Mouse (Mus musculus) adrenal gland, postnatal 4 days (tissue): ENCODE measurements around the gene Fgfr2. TPM values are rescaled to one million over a fixed set of nuclear protein-coding genes. Genes with fewer than 3 reads are reported as not detected.

Source experiments
- DNase-seq, 2 experiments: peaks; one replicate each; pipeline ENCODE4 v3.0.0; 2021 to 2022; ENCODE audit warnings: low spot score in 2 of 2, mixed read lengths in 2 of 2
- long read RNA-seq, 2 experiments: library from polyadenylated mRNA; stranded (forward); transcript quantifications; one replicate each; pipeline ENCODE4 v2.0.0; 2021
- total RNA-seq, 2 experiments: library from RNA; stranded (reverse); gene quantifications; 2 replicates each; pipeline ENCODE4 v1.2.3; 2021

The Fgfr2 gene
- total RNA-seq, result 100 to 1,000 TPM; 205 to 210 TPM
- long read RNA-seq, experiment 1, full-length matches to known transcripts, result 8 of 66 reads
- long read RNA-seq, experiment 1, partial matches to known transcripts, result 7 of 66 reads
- long read RNA-seq, experiment 1, other reads (novel, unspliced or antisense), result 51 of 66 reads
- long read RNA-seq, experiment 2, full-length matches to known transcripts, result 30 of 231 reads
- long read RNA-seq, experiment 2, partial matches to known transcripts, result 27 of 231 reads
- long read RNA-seq, experiment 2, other reads (novel, unspliced or antisense), result 174 of 231 reads

- DNase-seq, result peak; percentile 46 to 51
These were observed at the start of gene Fgfr2 for GRCm38 (mm10) chr7:133123244-133123998. Fgfr2 (minus strand) TSS chr7:133123350.

GRCm38 (mm10) chr7:133171403-133172032 is 48.4 kb upstream of the Fgfr2 start:
- DNase-seq, result no peak

GRCm38 (mm10) chr7:133168928-133169327 is 45.8 kb upstream of the Fgfr2 start:
- DNase-seq, result no peak

GRCm38 (mm10) chr7:133167903-133168302 is 44.8 kb upstream of the Fgfr2 start:
- DNase-seq, result no peak

GRCm38 (mm10) chr7:133164770-133165169 is 41.6 kb upstream of the Fgfr2 start:
- no peak for DNase-seq

GRCm38 (mm10) chr7:133163011-133163410 is 39.9 kb upstream of the Fgfr2 start:
- DNase-seq, result no peak

- DNase-seq, result no peak
These were observed 39.0 kb upstream of the Fgfr2 start for GRCm38 (mm10) chr7:133162131-133162530.

GRCm38 (mm10) chr7:133161362-133162080 is 38.4 kb upstream of the Fgfr2 start:
- no peak for DNase-seq

- DNase-seq, result no peak
These were observed 36.4 kb upstream of the Fgfr2 start for GRCm38 (mm10) chr7:133159519-133159918.

- DNase-seq, result no peak
These were observed 32.5 kb upstream of the Fgfr2 start for GRCm38 (mm10) chr7:133155621-133156020.

GRCm38 (mm10) chr7:133154846-133155245 is 31.7 kb upstream of the Fgfr2 start:
- DNase-seq, result no peak

GRCm38 (mm10) chr7:133139689-133140336 is 16.7 kb upstream of the Fgfr2 start:
- DNase-seq, result no peak

- no peak for DNase-seq
These were observed 10.4 kb upstream of the Fgfr2 start for GRCm38 (mm10) chr7:133133552-133133951.

GRCm38 (mm10) chr7:133132702-133133101 is 9.6 kb upstream of the Fgfr2 start:
- DNase-seq, result no peak

GRCm38 (mm10) chr7:133124701-133125485 is 1.7 kb upstream of the Fgfr2 start:
- no peak for DNase-seq

- DNase-seq, result peak; percentile 82 to 84
These were observed 1.0 kb upstream of the Fgfr2 start, which contains the start of gene Ctbp2 for GRCm38 (mm10) chr7:133123999-133124700. Ctbp2 (minus strand) TSS chr7:133124354.

- DNase-seq, result peak; percentile 44 to 47
These were observed 539 bp downstream of the Fgfr2 start for GRCm38 (mm10) chr7:133122379-133123243.

- peak in 1 of 2 experiments; percentile 23 for DNase-seq
These were observed 1.3 kb downstream of the Fgfr2 start for GRCm38 (mm10) chr7:133121661-133122378.
